Mouse (Mus musculus): ENCODE measurements around the gene Tnpo1.

- TF ChIP-seq CTCF (IDR thresholded peaks at IDR 0.05; ENCODE audit: extremely low read depth, insufficient read depth, insufficient read length, insufficient replicate concordance) (no peak), POLR2A (IDR thresholded peaks at IDR 0.05; ENCODE audit: low read depth, low read length) (no peak)
Measured at GRCm38 (mm10) chr13:98928908-98929307, 2.7 kb upstream of the Tnpo1 start.
